Mouse (Mus musculus): ENCODE measurements around the gene Lypd4.
A peak's percentile ranks its signal among the peaks of the same experiment; 100 is the strongest.

GRCm38 (mm10) chr7:24817502-24817901 lies 52.2 kb downstream of the Lypd4 start:
- peak; percentile 85 for TF ChIP-seq CTCF (conservative IDR thresholded peaks at IDR 0.05; ENCODE audit: low read length)
- TF ChIP-seq POU5F1 (IDR thresholded peaks at IDR 0.05; ENCODE audit: borderline replicate concordance, low read length): no peak
- no peak for TF ChIP-seq NANOG (IDR thresholded peaks at IDR 0.05; ENCODE audit: borderline replicate concordance, low read length)

Data from E14TG2a.4 (cell line).